Mouse (Mus musculus): ENCODE data around the gene Grip2.

- no peak for TF ChIP-seq GATA1 (IDR thresholded peaks at IDR 0.05; ENCODE audit: borderline replicate concordance, low read length)
- TF ChIP-seq CTCF (IDR thresholded peaks at IDR 0.05; ENCODE audit: low read depth, low read length), result no peak
These were observed 81.8 kb downstream of the Grip2 start for GRCm38 (mm10) chr6:91745246-91745645.
